Comparison of ENCODE assay signal across 8 mouse cellular contexts in genomic region chr3:95996451-95997073, GRCm38 (mm10). TPM values are rescaled to one million over a fixed set of nuclear protein-coding genes. Genes with fewer than 3 reads are reported as not detected.
A peak's percentile ranks its signal among the peaks of the same experiment; 100 is the strongest.
DNase-seq lines count a peak whose midpoint lies in the region; ATAC-seq and TF ChIP-seq lines count a peak whose summit lies in the region.

No protein-coding gene starts in this region.

- peak overlapping the region; percentile 92 for H3K27ac ChIP-seq in left cerebral cortex, adult 2 months
- H3K27ac ChIP-seq in intestine, embryonic 15.5 days, result peak overlapping the region; percentile 97
- peak overlapping the region; percentile 99 for H3K27ac ChIP-seq in neural tube, embryonic 11.5 days (ENCODE audit: low read depth, low read length)

- no peaks in the 10 kb centered on the region for H3K9me3 ChIP-seq in intestine, embryonic 15.5 days
- no peaks in the 10 kb centered on the region for H3K9me3 ChIP-seq in neural tube, embryonic 11.5 days (ENCODE audit: control insufficient read depth, low read length)

- no peak for DNase-seq in left cerebral cortex, adult 2 months (ENCODE audit: extremely low spot score in 1 of 2, low spot score in 2 of 2)
- DNase-seq in left cerebral cortex, adult 9 months (ENCODE audit: low spot score in 2 of 2), result no peak
- peak; percentile 71 for DNase-seq in embryo, embryonic 10.5 days (ENCODE audit: low spot score)
- DNase-seq in neural tube, embryonic 11.5 days (ENCODE audit: low spot score), result no peak
- DNase-seq in ovary, adult 18-20 months (ENCODE audit: low spot score), result no peak
- no peak for DNase-seq in spleen, postnatal 4 days (ENCODE audit: low spot score in 2 of 2)

- 0 out of 2 replicates have a peak, but pooled peaks cover 3% of the 10 kb centered on the region for H3K36me3 ChIP-seq in intestine, embryonic 15.5 days
- no peaks in the 10 kb centered on the region for H3K36me3 ChIP-seq in neural tube, embryonic 11.5 days (ENCODE audit: control insufficient read depth, insufficient read depth, low read length)

- H3K4me1 ChIP-seq in intestine, embryonic 15.5 days (replicated peaks), result peaks cover 14% of the 10 kb centered on the region; the same call in 1 of the 2 replicates
- H3K4me1 ChIP-seq in neural tube, embryonic 11.5 days (ENCODE audit: control insufficient read depth, insufficient read depth, low read length), result peaks cover 21% of the 10 kb centered on the region

- no peak for TF ChIP-seq CTCF in left cerebral cortex, adult 2 months (IDR thresholded peaks at IDR 0.05)

- peak overlapping the region; percentile 84 for H3K4me2 ChIP-seq in intestine, embryonic 15.5 days (replicated peaks)
- H3K4me2 ChIP-seq in neural tube, embryonic 11.5 days (ENCODE audit: low read depth), result peak overlapping the region; percentile 73

- intact Hi-C loops in left cerebral cortex, adult 2 months (cut with DNase I), result loop anchor here (2.0 to 5.0 kb wide), 2 partner anchors 30 to 179 kb away; partner anchors contain the start of gene Rprd2

- 12% methylated on average over 6 of the region's 6 CpGs for WGBS in intestine, embryonic 15.5 days
- WGBS in neural tube, embryonic 11.5 days, result 8% methylated on average over 6 of the region's 6 CpGs

- H3K9ac ChIP-seq in intestine, embryonic 15.5 days, result peak overlapping the region; percentile 81; the same call in 1 of the 2 replicates
- peak overlapping the region; percentile 99 for H3K9ac ChIP-seq in neural tube, embryonic 11.5 days (ENCODE audit: low read length)

- no peaks in the 10 kb centered on the region for H3K27me3 ChIP-seq in intestine, embryonic 15.5 days (replicated peaks)
- no peaks in the 10 kb centered on the region for H3K27me3 ChIP-seq in neural tube, embryonic 11.5 days (ENCODE audit: control insufficient read depth, insufficient read depth, low read length)

- H3K4me3 ChIP-seq in left cerebral cortex, adult 2 months, result peak overlapping the region; percentile 74
- peak overlapping the region; percentile 77 for H3K4me3 ChIP-seq in intestine, embryonic 15.5 days (replicated peaks)
- peak overlapping the region; percentile 86 for H3K4me3 ChIP-seq in neural tube, embryonic 11.5 days (ENCODE audit: low read depth, low read length)

- no peak for ATAC-seq in intestine, embryonic 15.5 days
- ATAC-seq in neural tube, embryonic 11.5 days (ENCODE audit: insufficient read depth, low FRiP score, low TSS enrichment), result no peak
- no peak for ATAC-seq in cerebellum, adult (ENCODE audit: insufficient number of reproducible peaks, low FRiP score, low TSS enrichment)

RNA-seq across cellular contexts. Expression of gene Plekho1, which starts 0.8 kb away (rescaled TPM):
- total RNA-seq in left cerebral cortex, adult 2 months (2021), result 10 to 100 TPM; 73.5 to 86.9 TPM
- 28.0 and 30.1 TPM in 2 replicates for polyA plus RNA-seq in intestine, embryonic 15.5 days (2015; fragmentation: Nextera tagmentation; extraction: Ambion mirVana)
- 72.8 and 79.5 TPM in 2 replicates for polyA plus RNA-seq in neural tube, embryonic 11.5 days (2014; fragmentation: Nextera tagmentation; extraction: Ambion mirVana)
